Mouse (Mus musculus) frontal cortex, postnatal 25 days (tissue): ENCODE data around the gene Gm3676.
"Not testable (repeated sequence)": the region's sequence is repeated elsewhere in the genome, so short reads cannot be mapped to it uniquely, and the experiment has no call there.

Source experiments
- DNase-seq, 2 experiments: peaks; one replicate each; pipeline ENCODE4 v3.0.0; 2022; ENCODE audit warnings: low spot score in 2 of 2

Gene Gm3676

DNA sequence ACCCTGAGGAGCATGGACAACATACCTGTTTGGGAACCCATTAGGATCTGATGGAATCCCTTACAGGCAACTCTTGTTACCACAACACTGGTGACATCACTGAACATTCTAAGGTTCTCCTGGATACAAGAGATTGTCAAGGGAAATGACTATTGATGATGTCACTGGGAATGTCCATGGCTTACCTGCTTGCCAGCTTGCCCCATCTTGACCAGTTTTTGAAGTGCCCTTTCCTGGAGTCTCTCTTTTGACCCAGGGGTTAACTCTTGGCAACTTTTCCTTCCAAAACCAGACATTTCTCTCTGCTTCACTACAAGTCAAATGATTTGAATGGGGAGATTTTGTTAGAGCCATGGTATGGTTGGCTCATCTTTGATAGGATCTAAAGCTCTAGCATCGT lies at the start of gene Gm3676:
Gene Gm3676 (minus strand): TSS at position 101 of the 400 bp plus-strand sequence.
- DNase-seq: not testable (repeated sequence)

DNA sequence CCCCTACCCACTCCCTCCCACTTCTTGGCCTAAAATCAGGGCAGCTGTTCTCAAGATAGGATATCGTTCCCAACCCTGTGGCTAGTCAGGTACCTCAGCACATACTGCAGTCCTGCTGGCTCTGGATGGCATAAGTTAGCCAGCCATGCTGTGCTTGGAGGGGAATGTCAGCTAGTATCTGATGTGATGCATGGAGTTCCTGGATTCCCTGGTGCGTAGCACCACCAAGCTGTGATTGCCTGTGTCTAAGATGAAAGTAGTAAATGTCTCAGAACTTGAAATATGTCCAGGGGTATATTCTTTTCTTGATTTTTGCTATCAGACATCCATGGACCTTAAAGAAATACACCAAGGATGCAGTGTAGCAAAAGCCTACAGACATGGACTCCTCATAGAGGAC lies 1.9 kb upstream of the Gm3676 start:
- peak in 1 of 2 experiments; percentile 16 for DNase-seq

DNA sequence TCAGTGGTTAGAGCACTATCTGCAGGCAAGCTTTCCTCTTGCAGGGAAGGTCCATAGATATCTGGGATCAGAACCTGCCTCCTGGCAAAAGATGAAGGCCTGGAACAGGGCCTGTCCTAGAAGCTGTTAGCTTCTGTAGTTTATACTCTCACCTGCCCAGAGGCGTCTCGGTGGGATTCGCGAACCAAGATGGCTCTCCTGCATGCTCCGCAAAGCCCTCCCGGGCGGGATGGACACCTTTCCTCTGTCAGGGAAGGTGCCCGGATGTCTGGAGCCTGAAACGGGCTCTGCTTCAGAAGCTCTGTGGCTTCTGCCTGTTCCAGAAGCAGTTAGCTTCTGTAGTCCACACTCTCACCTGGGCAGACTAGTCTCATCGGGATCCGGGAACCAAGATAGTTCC lies 16.1 kb downstream of the Gm3676 start:
- DNase-seq: not testable (repeated sequence)

DNA sequence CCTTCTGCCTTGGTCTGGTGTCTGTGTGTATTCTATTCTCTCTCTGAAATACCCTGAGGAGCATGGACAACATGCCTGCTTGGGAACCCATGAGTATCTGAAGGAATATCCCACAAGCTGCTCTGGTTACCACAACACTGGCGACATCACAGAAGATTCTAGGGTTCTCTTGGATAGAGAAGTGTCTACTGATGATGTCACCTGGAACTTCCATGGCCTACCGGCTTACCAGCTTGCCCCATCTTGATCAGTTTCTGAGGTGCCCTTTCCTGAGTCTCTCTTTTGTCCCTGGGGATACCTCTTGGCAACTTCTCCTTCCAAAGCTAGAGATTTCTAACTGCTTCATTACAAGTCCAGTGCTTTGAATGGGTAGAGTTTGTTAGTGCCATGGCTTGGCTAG lies 21.8 kb downstream of the Gm3676 start, which contains the start of gene Gm3072:
Gene Gm3072 (minus strand): TSS at position 101 of the 400 bp plus-strand sequence.
- not testable (repeated sequence) for DNase-seq

DNA sequence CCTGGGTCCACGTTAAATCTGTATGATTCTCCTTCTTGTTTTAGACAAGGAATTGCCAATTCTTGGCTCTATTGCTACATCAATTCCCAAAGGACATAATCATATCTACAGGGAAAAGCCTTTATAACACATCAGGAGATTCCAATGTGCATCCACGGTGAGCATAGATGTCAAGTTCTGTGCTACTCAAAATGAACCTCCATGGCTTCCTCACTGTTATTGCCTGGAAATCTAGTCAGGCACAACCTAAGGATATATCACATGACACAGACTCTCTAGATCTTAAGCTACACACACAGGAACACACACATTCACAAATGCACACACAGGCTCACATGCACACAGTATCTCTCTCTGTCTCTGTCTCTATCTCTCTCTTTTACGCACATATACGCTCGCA lies 23.8 kb downstream of the Gm3676 start:
- DNase-seq: not testable (repeated sequence)

DNA sequence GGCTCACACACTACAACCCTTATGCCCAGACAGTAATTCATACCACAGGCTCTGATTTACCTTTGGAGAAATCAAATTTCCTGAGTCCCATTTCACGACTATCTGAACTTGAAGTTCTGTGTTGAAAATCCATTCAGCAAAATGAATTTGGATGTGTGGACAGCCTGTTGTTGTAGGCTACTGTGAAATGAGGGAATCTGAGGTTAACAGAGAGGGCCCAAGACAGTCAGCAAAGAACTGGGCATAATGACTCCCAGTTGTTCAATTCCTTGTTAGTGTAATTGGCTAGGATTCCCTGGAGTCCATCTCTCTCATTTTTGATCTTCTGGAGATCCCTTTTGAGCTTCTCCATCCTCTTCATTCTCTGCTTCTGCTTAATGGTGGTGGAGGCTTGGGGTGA lies 35.6 kb downstream of the Gm3676 start:
- DNase-seq: not testable (repeated sequence)

DNA sequence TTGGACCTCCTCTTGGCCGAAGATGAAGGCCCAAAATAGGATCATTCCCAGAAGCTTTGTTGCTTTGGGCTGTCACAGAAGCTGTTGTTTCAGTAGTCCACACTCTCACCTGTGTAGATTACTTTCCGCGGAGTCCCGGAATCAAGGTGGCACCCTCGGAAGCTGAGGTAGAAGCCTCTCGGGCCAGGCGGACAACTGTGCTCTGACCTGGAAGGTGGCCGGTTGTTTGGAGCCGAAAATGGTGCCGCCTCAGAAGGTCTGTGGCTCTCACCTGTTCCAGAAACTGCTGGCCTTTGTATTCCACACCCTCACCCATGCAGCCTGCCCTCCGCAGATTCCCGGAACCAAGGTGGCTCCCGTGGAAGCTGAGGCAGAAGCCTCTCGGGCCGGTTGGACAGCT lies 45.4 kb downstream of the Gm3676 start:
- DNase-seq: not testable (repeated sequence)
